Mouse (Mus musculus) heart, postnatal 14 days (tissue): ENCODE results near the gene Olfr70. TPM values are rescaled to one million over a fixed set of nuclear protein-coding genes. Genes with fewer than 3 reads are reported as not detected.

Source experiments
- DNase-seq, 2 experiments: peaks; one replicate each; pipeline ENCODE4 v3.0.0; 2021 to 2022
- intact Hi-C: fragments of 180-260 bp; cut with DNase I; formaldehyde crosslinking; loops from one replicate; pipeline ENCODE4 v1.15.1; 2025
- long read RNA-seq, 2 experiments: library from polyadenylated mRNA; stranded (forward); transcript quantifications; one replicate each; pipeline ENCODE4 v2.0.0; 2021
- total RNA-seq, 2 experiments: library from RNA; stranded (reverse); gene quantifications; 2 replicates each; pipeline ENCODE4 v1.2.3; 2021

The Olfr70 gene
- total RNA-seq = not detected
- long read RNA-seq, experiment 1 = 0 reads
- long read RNA-seq, experiment 2 = 0 reads

DNA sequence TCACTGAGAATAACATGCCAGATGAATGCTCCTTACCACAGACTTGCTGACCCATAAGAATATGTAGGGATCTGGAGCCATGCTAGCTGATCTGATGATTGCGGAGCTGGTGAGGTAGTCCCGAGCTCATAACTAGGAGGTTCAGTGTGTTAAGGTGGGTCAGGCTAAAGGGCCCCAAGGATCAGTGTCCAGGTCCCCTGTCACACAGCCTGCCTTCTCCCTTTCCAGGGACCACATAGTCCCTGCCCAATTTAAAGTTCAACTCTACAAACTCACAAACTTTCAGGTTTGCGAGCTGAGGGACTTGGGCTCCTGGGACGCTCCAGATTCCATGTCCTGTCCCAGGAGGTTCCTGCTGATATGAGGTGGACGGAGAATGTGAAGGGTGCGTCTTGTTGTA, at the start of gene Olfr70:
Olfr70 (minus strand) TSS at position 101 of the 400 bp plus-strand sequence.
- DNase-seq = no peak
- intact Hi-C loops = no loop called here

DNA sequence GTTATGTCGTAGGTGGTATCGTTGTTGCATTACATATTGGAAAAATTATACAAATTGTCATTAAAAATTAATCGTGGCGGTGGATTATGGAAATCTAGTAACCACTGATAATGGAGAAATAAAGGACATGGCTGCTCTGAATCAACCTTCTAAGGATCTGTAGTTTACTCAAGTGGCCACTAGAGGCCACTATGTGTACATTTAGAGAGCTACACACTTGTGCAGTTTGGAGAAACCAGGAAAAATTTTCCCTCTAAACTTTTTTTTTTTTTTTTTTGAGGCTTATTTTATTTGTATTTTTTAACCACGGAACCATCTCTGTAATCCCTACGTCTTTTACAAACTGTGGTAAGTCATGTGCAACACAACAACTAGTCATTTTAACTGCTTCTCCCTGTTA, 44.6 kb upstream of the Olfr70 start:
- peak in 1 of 2 experiments; percentile 44 for DNase-seq
- intact Hi-C loops = loop anchor here (1.0 to 10.0 kb wide), 2 partner anchors 116 to 230 kb away; no protein-coding TSS in a partner anchor

- DNase-seq = peak in 1 of 2 experiments; percentile 40
- intact Hi-C loops = loop anchor here (10.0 kb wide), 1 partner anchor 232 kb away; no protein-coding TSS in a partner anchor
Measured at GRCm38 (mm10) chr4:43743099-43743498, 42.5 kb upstream of the Olfr70 start.

GRCm38 (mm10) chr4:43742637-43743036, 42.0 kb upstream of the Olfr70 start:
- intact Hi-C loops = loop anchor here (1.0 to 10.0 kb wide), 2 partner anchors 16 to 232 kb away; no protein-coding TSS in a partner anchor
- DNase-seq = no peak

DNA sequence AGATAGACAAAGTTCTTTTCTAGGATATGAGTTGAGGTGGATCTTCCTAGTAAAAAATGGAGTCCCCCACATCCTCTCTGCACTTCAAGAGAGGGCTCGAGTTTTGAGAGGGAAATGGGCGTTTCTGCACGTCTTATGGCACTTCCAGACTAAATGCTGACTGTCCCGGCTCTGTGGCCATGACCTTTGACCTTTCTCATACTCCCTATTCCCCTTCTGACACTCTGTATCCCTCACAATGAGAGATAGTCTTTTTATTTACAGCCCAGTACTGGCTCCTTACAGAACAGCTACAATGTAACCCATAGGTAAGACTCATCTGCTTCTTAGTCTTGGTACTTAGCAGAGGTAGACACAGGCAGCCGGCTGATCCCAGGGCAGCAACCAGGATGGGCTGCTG, 40.9 kb upstream of the Olfr70 start:
- intact Hi-C loops = loop anchor here (10.0 kb wide), 1 partner anchor 233 kb away; no protein-coding TSS in a partner anchor
- DNase-seq = no peak

- intact Hi-C loops = no loop called here
- DNase-seq = no peak
Measured at GRCm38 (mm10) chr4:43738989-43739674, 38.5 kb upstream of the Olfr70 start.

DNA sequence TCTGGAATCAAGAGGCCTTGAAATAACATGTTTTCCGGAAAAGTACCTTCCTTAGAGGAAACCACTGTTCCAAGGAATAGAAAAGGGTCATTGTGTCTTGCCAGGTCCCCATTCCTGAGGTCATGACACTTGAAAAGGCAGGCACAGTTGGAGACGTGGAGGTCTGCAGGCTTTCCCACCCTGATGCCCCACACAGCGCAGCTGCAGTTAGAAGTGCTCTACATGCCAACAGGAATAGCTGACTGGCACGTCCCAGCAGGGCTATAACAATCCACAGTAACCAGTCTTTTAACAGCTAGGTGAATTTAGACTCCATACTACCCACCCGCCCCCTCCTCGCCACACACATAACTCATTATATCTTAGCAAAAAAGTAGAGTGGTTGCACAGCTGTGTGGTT, 36.5 kb upstream of the Olfr70 start:
- no peak for DNase-seq
- intact Hi-C loops = no loop called here

DNA sequence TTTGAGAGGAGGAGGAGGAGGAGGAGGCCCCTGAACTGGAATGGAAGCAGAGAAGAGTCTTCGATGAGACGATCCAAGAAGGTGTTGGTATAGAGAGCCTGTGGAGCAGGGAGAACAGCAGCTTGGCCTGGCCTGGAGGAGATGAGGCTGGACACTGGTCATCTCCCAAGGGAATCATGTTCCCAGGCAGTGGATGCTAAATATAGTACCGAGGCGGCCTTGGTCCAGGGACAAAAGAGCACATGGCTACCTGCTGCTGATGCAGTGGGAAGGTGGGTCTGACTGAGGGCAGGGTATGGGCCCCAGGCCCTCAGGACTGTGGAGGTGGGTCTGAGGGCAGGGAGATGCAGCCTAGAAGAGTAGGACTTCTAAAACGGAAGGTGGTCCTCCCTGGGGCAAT, 32.6 kb upstream of the Olfr70 start:
- DNase-seq = peak; percentile 29 to 35
- intact Hi-C loops = no loop called here

DNA sequence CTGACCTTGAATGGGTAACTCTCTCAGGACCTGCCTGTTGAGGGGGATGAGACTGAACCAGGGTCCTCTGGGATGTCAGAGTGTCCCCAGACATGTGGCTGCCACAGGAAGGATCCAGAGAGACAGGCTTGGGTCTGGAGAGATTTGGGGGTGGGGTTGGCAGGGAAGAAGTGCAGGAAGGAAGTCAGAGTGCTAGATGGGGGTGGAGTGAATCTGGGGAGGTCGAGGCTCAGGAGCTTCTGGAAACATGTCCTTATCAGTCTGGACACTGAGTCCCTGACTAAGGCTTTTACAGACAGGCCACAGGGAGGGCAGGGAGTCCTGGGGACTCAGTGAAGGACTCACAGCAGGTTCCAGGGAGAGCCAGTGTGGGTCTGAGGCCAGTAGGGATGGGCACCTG, 31.6 kb upstream of the Olfr70 start:
- DNase-seq = peak in 1 of 2 experiments; percentile 23
- intact Hi-C loops = no loop called here

GRCm38 (mm10) chr4:43730750-43731297, 30.2 kb upstream of the Olfr70 start:
- intact Hi-C loops = no loop called here
- peak; percentile 46 to 53 for DNase-seq

DNA sequence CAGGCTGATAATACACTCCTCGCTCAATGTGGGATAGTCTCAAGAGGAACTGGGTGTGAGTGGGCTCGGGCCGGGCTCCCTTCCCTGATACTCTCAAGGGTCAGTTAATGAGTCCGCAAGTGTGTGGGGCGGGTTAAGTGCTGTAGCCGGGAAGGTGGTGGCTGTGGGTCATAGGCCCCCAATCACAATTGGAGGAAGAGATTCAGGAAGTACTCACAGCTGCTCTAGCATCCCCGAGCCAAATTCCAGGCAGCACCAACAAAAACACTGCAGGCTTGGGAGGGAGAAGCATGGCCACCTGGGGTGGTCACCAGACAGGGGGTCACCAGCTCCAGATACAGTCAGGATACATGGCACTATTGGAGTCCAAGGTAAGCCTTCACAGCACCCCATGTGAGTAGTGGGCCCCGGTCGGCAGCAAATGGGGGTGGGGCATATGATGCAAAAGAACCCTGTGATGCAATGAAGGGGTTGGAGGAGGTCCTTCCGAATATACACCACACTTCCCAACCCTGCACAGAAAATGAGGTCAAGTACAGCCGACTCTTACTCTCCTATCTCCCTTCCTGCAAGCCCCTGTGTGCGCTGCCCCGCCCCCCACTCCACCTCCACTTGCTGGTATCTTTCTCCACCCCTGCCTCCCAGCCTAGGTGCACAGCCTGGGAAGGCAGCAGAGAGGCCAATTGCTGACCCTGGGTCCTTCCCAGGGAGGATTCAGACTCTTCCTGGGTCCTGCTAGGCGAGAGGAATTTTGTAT, 29.4 kb upstream of the Olfr70 start, which contains the start of gene Spaar:
Spaar (plus strand) TSS at position 241 of the 757 bp plus-strand sequence.
- intact Hi-C loops = no loop called here
- peak; percentile 72 to 77 for DNase-seq

DNA sequence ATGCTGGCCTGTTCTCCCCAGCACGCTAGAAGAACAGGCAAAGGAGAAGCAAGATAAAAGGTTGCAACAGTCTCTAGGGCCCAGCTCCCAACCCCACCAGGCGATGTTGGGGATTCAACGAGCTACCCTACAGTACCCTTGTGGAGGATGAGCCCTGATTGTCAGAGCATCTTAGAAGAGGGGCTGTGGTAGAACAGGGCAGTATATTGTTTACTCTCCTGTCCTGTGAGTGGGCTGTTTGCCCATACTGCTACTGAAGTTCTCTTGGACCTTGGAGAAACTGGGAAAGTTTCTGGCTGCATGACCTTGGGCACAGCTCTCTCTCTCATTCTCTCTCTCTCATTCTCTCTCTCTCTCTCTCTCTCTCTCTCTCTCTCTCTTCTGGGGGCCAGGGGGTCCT, 28.5 kb upstream of the Olfr70 start:
- DNase-seq = peak in 1 of 2 experiments; percentile 31
- intact Hi-C loops = no loop called here

DNA sequence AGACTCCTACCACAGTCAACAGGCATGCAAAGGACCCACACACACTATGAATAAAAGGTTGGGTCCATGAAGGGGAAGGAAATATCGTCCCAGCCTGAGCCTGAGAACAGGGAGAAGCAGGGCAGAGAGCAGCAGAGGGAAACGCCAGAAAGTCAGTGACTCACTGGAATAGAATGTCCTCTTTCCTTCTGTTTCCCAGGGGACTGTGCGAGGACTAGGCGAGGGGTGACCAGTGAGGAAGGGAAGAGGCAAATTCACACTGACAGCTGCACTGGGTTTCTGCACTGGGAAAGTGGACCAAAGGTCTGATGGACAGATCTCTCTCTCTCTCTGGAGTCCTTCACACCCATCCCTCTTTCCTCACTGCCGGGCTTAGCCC, 28.0 kb upstream of the Olfr70 start:
- intact Hi-C loops = no loop called here
- peak; percentile 69 to 74 for DNase-seq

DNA sequence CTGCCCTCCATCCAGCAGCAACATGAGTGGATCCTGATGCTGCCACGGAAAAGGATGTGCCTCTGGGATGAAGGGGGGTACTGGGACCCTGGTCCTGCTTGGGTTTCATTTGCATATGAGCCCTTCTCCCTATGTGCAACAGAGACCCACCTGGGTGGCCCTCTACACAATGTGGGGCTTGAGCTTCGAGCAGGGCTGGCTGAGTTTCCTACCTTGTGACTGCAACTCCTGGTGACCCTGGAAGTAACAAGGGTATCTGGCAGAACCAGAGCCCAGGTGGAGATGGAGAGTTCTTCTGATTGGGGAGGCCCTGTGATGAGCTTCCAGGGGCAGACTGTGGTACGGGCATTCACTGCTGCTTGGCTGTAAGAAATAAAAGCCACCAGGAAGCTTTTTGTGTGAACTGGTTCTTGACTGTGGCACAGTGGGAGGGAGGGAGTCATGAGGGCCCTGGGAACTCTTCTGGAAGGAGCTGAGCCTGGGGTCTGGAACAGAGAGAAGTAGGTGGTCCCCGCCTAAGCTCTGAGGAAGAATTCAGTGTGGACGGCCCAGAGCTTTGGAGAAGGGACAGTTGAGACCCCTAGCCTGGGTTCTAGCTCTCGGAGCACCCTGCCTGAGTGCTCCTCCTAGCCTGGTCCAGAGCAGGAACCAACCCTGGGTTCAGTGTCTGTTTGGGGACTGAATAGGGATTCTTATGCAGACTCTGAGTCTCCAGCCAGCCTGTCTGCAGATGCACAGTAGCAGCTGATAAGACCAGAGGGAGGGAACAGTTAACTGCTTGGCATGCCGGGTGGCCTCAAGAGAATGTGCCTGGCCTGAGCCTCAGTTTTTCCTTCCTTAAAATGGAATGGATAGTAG, 27.3 kb upstream of the Olfr70 start:
- DNase-seq = no peak

GRCm38 (mm10) chr4:43726995-43727394, 26.4 kb upstream of the Olfr70 start, which contains the start of gene Hrct1:
TSS of gene Hrct1 (plus strand) at chr4:43727188.
- intact Hi-C loops = loop anchor here (1.0 kb wide), 1 partner anchor 15 kb away; no protein-coding TSS in a partner anchor
- peak; percentile 84 to 86 for DNase-seq

More for the DNA sequence above, 27.3 kb upstream of the Olfr70 start:
- intact Hi-C loops = no loop called here

GRCm38 (mm10) chr4:43726228-43726993, 25.8 kb upstream of the Olfr70 start:
- DNase-seq = peak in 1 of 2 experiments; percentile 27
- intact Hi-C loops = loop anchor here (1.0 kb wide), 1 partner anchor 16 kb away; no protein-coding TSS in a partner anchor

DNA sequence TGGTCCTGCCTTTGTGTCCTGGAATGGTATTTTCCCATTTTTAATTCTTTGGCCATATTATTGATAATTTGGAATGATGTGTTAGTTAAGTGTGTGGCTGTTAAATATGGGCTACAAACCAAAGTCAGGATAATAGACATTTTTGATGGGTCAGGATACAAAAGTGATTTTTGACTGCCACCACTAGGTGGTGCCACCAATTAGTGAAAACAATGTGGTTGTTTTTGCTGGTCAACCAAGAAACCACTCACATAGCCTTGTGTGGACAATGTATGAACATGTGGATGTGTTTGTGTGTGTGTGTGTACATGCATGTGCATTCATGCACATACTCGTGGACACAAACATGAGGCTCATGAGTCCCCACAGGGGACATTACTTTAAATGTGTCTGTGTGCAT, 24.2 kb upstream of the Olfr70 start:
- intact Hi-C loops = loop anchor here (1.0 to 2.0 kb wide), 2 partner anchors 38 to 137 kb away; no protein-coding TSS in a partner anchor
- peak; percentile 67 to 81 for DNase-seq

- intact Hi-C loops = no loop called here
Measured at GRCm38 (mm10) chr4:43722191-43722590, 21.6 kb upstream of the Olfr70 start.

More at GRCm38 (mm10) chr4:43722191-43722590, 21.6 kb upstream of the Olfr70 start:
- DNase-seq = no peak
